Mouse (Mus musculus) limb, embryonic 14.5 days (tissue): Measurements from ENCODE around the gene Lcmt1. TPM values are rescaled to one million over a fixed set of nuclear protein-coding genes. Genes with fewer than 3 reads are reported as not detected.

Source experiments
- ATAC-seq: fragments of 200-750 bp; cut with Nextera tagmentation; 2 replicates; pipeline ENCODE4 v1.8.0; 2017; ENCODE audit warnings: low read depth, moderate number of reproducible peaks, moderate TSS enrichment; ENCODE audit not compliant: low FRiP score
- DNase-seq: peaks from one replicate; pipeline ENCODE4 v3.0.0-alpha.2; 2015; ENCODE audit warnings: low spot score
- H3K27ac ChIP-seq: fragments of 300-500 bp; sonication (generic); replicated peaks from 2 replicates; pipeline ENCODE4 v1.5.1; 2014; ENCODE audit warnings: low read depth, mild to moderate bottlenecking, low read length, moderate library complexity, mixed read lengths
- H3K27me3 ChIP-seq: fragments of 300-500 bp; sonication (generic); 2 replicates; pipeline ENCODE4 v1.6.1; 2014; ENCODE audit warnings: low read length, mixed read lengths; ENCODE audit not compliant: control insufficient read depth, insufficient read depth
- H3K36me3 ChIP-seq: fragments of 300-500 bp; sonication (generic); 2 replicates; pipeline ENCODE4 v1.6.1; 2014; ENCODE audit warnings: mild to moderate bottlenecking, low read length, moderate library complexity, mixed read lengths; ENCODE audit not compliant: control insufficient read depth, insufficient read depth
- H3K4me1 ChIP-seq: fragments of 300-500 bp; sonication (generic); 2 replicates; pipeline ENCODE4 v1.6.1; 2014; ENCODE audit warnings: antibody characterized with exemption, low read length, mixed read lengths; ENCODE audit not compliant: control insufficient read depth, insufficient read depth
- H3K4me2 ChIP-seq: fragments of 300-500 bp; sonication (generic); replicated peaks from 2 replicates; pipeline ENCODE4 v1.6.1; 2014; ENCODE audit warnings: low read depth, mild to moderate bottlenecking, low read length, moderate library complexity; ENCODE audit not compliant: severe bottlenecking
- H3K4me3 ChIP-seq: fragments of 300-500 bp; sonication (generic); replicated peaks from 2 replicates; pipeline ENCODE4 v1.5.1; 2014; ENCODE audit warnings: low read length
- H3K9ac ChIP-seq: fragments of 300-500 bp; sonication (generic); 2 replicates; pipeline ENCODE4 v1.6.1; 2014; ENCODE audit warnings: mild to moderate bottlenecking, low read depth, low read length, moderate library complexity; ENCODE audit not compliant: severe bottlenecking
- H3K9me3 ChIP-seq: fragments of 300-500 bp; sonication (generic); 2 replicates; pipeline ENCODE4 v1.6.1; 2016; ENCODE audit warnings: low read length; ENCODE audit not compliant: control insufficient read depth
- POLR2A ChIP-seq: fragments of 200-500 bp; IDR thresholded peaks from 2 replicates; pipeline ENCODE4 v1.8.0; 2012; ENCODE audit warnings: inconsistent platforms, mild to moderate bottlenecking, moderate library complexity, borderline replicate concordance; ENCODE audit not compliant: insufficient read depth, insufficient read length; ENCODE audit errors: extremely low read depth
- WGBS: fragments of 180-500 bp; shearing (Covaris S2); extraction: QIAGEN DNeasy Blood & Tissue Kit; methylation state at CpG from one replicate; pipeline ENCODE4 v1.1.7; 2014; 5-methylcytosine and 5-hydroxymethylcytosine counted together
- polyA plus RNA-seq, 2 experiments: library from polyadenylated mRNA; depleted of rRNA in 1 of 2; stranded (reverse) in 1 of 2; unstranded in 1 of 2; fragments of >200 nt; fragmentation: Nextera tagmentation in 1 of 2; extraction: Ambion mirVana in 1 of 2; gene quantifications; 2 replicates each; pipeline versions ENCODE4 v1.2.1 to v1.2.3; 2012 to 2014

Lcmt1 gene
- polyA plus RNA-seq, 2 experiments = 35.2 to 44.2 TPM

DNA sequence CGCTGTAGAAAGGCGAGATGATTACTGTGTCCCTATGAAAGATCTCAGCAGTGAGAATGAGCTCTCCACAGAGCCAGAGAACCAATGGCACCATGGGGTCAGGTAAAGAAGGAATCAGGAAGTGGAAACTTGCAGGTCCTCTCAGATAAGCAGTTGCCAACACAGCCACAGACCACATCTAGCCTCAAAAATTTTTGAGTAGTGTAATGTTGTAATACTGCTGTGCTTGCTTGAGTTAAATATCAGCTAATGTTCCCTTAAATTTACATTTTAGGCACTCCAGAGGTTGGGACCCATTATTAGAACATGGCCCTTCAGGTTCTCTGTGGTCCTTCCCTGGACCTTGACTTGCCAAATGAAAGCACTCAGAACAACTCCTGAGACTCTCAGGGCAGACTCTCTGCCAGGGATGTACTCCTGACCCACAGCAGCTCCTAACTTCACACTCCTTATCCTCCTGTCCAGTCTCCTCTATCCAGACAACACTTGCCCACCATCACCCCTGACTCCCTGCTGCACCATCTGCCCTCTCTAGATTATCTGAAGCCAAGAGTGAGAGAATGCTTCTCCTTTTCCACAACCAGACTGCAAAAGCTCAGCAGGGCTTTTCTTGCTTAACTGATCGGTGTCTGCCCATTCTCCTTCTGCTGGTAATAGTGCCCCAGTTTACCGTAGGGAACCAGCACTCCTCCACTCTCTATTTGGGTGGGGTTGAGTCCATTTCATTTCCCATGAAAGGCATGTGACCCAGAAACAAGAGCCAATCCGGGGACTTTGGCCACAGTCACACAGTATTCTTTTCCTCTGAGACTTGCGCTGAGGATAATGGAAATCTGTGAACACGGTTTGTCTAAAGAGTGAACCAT is 3.5 kb upstream of the Lcmt1 start:
- Histone ChIP-seq H3K4me2 (no peak overlapping the region), H3K27me3 (no peaks in the 10 kb centered on the region), H3K4me1 (peaks cover 36% of the 10 kb centered on the region), H3K36me3 (no peaks in the 10 kb centered on the region), H3K4me3 (no peak overlapping the region), H3K9me3 (no peaks in the 10 kb centered on the region), H3K27ac (no peak overlapping the region), H3K9ac (no peak overlapping the region)
- TF ChIP-seq POLR2A = no peak
- WGBS = 88% methylated on average over 7 of the region's 7 CpGs
- no peak for ATAC-seq
- DNase-seq = no peak

DNA sequence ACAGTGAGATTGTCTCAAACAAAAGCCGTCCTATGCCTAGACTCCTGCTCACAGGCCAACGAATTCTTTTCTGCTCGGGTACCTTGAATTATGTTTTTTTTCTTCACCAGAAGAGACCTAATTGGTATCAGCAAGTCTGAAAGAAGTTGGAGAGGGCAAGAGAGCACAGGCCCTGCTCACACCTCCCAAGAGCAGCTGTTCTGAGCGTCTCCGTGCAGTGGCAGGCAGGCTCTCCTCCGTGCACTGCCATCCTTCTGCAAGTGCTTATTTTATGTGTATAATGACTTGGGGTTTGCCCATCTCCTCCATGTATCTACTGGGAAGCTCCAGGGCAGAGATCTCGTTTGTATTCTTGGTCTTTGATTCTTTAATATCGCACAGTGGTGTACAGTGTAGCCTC is 2.8 kb upstream of the Lcmt1 start:
- DNase-seq (no peak), ATAC-seq (no peak)
- 70% methylated on average over 8 of the region's 8 CpGs for WGBS
- Histone ChIP-seq H3K4me1 (peaks cover 36% of the 10 kb centered on the region), H3K36me3 (no peaks in the 10 kb centered on the region), H3K9me3 (no peaks in the 10 kb centered on the region), H3K4me2 (no peak overlapping the region), H3K4me3 (no peak overlapping the region), H3K9ac (no peak overlapping the region), H3K27ac (no peak overlapping the region), H3K27me3 (no peaks in the 10 kb centered on the region)
- no peak for TF ChIP-seq POLR2A

DNA sequence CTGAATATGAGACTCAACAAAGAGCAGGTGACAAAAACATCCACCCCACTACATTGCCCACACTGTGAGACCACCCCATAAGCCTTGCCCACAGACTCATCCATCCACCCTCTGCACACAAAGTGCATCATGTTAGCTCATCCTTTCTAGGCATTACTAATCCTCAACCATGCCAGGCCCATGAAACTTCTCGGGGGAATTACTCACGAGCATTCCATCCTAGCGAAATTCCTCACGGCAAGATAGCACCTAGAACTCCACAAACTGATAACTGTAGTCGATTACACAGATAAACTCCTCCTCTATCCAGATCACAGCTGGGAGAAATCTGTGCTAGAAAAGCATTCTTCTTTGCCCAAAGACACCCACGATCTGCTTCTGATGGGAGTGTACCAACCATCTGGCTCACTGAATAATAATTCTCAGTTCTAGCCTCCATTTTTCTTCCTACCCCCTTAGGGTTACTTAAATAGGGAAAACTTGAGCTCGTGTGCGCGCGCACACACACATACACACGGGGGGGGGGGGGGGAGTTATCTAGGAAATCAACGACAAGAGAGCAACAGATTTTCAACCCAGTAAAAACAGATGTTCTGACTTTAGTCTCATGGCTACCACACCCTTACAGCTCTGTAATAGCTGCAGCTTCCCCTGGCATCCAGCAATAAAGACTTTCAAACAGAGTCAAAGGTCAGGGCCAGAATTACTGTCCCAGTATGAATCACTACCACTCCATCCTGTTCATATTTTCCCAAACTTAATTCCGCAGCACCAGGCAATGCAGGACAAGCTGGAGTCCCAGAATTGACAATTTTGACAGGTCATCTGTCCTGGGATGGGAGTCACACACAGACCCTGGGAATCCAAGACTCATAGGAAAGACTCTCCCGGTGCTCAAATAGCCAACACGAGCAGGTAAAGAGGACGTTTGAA is 2.1 kb upstream of the Lcmt1 start:
- WGBS = 70% methylated on average over 16 of the region's 16 CpGs
- 0 out of 2 replicates have a peak overlapping the region, but pooled peaks have one; percentile 84 for H3K9ac ChIP-seq
- H3K27me3 ChIP-seq = no peaks in the 10 kb centered on the region

DNA sequence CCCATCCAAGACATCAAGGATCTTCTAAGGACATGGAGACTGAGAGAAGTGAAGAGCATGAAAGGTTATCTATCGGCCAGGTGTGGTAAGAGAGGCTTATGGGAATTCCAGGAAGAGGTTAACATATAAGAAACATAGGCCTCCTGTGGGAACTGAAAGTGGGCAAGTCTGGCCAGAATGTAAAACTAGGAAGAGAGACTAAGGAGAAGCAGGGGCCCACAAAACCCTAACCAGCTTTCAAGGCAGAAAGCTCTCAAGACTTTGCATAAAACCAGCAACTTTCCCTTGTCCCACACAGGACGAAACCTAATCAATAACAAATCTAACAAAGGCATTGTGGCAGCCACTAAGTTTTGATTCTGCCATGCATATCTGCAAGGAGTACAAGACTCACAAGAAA is 1.4 kb upstream of the Lcmt1 start:
- ATAC-seq = no peak
- Histone ChIP-seq H3K4me1 (peaks cover 36% of the 10 kb centered on the region), H3K27ac (no peak overlapping the region), H3K4me2 (peak overlapping the region; percentile 76), H3K4me3 (peak overlapping the region; percentile 79), H3K27me3 (no peaks in the 10 kb centered on the region), H3K9ac (0 out of 2 replicates have a peak overlapping the region, but pooled peaks have one; percentile 84), H3K9me3 (no peaks in the 10 kb centered on the region), H3K36me3 (no peaks in the 10 kb centered on the region)
- 82% methylated on average over 2 of the region's 2 CpGs for WGBS
- DNase-seq = no peak
- TF ChIP-seq POLR2A = no peak

More for the DNA sequence above, 2.1 kb upstream of the Lcmt1 start:
- H3K9me3 ChIP-seq = no peaks in the 10 kb centered on the region
- no peak for TF ChIP-seq POLR2A
- H3K36me3 ChIP-seq = no peaks in the 10 kb centered on the region
- H3K27ac ChIP-seq = no peak overlapping the region
- ATAC-seq (no peak), DNase-seq (no peak)
- H3K4me2 ChIP-seq = peak overlapping the region; percentile 76; the same call in 1 of the 2 replicates
- peaks cover 36% of the 10 kb centered on the region for H3K4me1 ChIP-seq
- H3K4me3 ChIP-seq = peak overlapping the region; percentile 79; the same call in 1 of the 2 replicates
